Mouse (Mus musculus) heart, embryonic 15.5 days (tissue): ENCODE data around the gene Anxa5. TPM values are rescaled to one million over a fixed set of nuclear protein-coding genes. Genes with fewer than 3 reads are reported as not detected.

Experiments
- microRNA-seq: library from miRNA; unstranded; fragments of <30 nt; microRNA quantifications from one replicate; pipeline ENCODE4, GENCODE M21; 2016
- polyA plus RNA-seq: library from polyadenylated mRNA; unstranded; fragments of >200 nt; fragmentation: Nextera tagmentation; extraction: Ambion mirVana; gene quantifications from 2 replicates; pipeline ENCODE4 v1.2.1, GENCODE M21; 2015

Anxa5 gene
- polyA plus RNA-seq, 1 experiment from 2014 or later: 359 TPM

Small RNA genes within 50 kb of the gene (microRNA-seq; reads per million reads assigned to microRNA genes)
- gene Mir7009: 1.1 reads per million

Other genes starting within 250 kb of the Anxa5 start
- 0.92 and 1.6 TPM in 2 replicates for gene 1810062G17Rik, start within 50 bp of the Anxa5 start, polyA plus RNA-seq
- gene Gm11549, start 45.9 kb upstream of the Anxa5 start, polyA plus RNA-seq: 0.46 and 0.60 TPM in 2 replicates
- 40.5 and 52.4 TPM in 2 replicates for gene Exosc9, start 76.7 kb upstream of the Anxa5 start, polyA plus RNA-seq
- 160 and 174 TPM in 2 replicates for gene Ccna2, start 96.3 kb upstream of the Anxa5 start, polyA plus RNA-seq
- 9.4 and 9.7 TPM in 2 replicates for gene Bbs7, start 137.6 kb upstream of the Anxa5 start, polyA plus RNA-seq
- gene Trpc3, start 214.3 kb upstream of the Anxa5 start, polyA plus RNA-seq: 3.4 and 5.4 TPM in 2 replicates